Mouse (Mus musculus) kidney, postnatal 0 days (tissue): Measurements from ENCODE around the gene Cracr2b. TPM values are rescaled to one million over a fixed set of nuclear protein-coding genes. Genes with fewer than 3 reads are reported as not detected.

ENCODE experiments used
- ATAC-seq: fragments of 200-750 bp; cut with Nextera tagmentation; replicated peaks from 2 replicates; pipeline ENCODE4 v1.8.0; 2017; ENCODE audit warnings: low read depth, moderate number of reproducible peaks, moderate TSS enrichment, moderate library complexity; ENCODE audit not compliant: low FRiP score
- DNase-seq: peaks from one replicate; pipeline ENCODE4 v3.0.0-alpha.2; 2016; ENCODE audit warnings: low spot score
- H3K27ac ChIP-seq: fragments of 300-500 bp; sonication (generic); 2 replicates; pipeline ENCODE4 v1.5.1; 2014; ENCODE audit warnings: mild to moderate bottlenecking
- H3K27me3 ChIP-seq: fragments of 300-500 bp; sonication (generic); 2 replicates; pipeline ENCODE4 v1.6.1; 2014; ENCODE audit warnings: low read length, mixed read lengths; ENCODE audit not compliant: insufficient read depth
- H3K36me3 ChIP-seq: fragments of 300-500 bp; sonication (generic); 2 replicates; pipeline ENCODE4 v1.6.1; 2014; ENCODE audit warnings: low read length, mixed read lengths; ENCODE audit not compliant: insufficient read depth
- H3K4me1 ChIP-seq: fragments of 300-500 bp; sonication (generic); replicated peaks from 2 replicates; pipeline ENCODE4 v1.6.1; 2014; ENCODE audit warnings: antibody characterized with exemption, low read length, mixed read lengths; ENCODE audit not compliant: insufficient read depth
- H3K4me2 ChIP-seq: fragments of 300-500 bp; sonication (generic); 2 replicates; pipeline ENCODE4 v1.6.1; 2014; ENCODE audit warnings: mild to moderate bottlenecking, low read length, moderate library complexity, mixed read lengths
- H3K4me3 ChIP-seq: fragments of 300-500 bp; sonication (generic); replicated peaks from 2 replicates; pipeline ENCODE4 v1.5.1; 2014; ENCODE audit warnings: low read depth, low read length
- H3K9ac ChIP-seq: fragments of 300-500 bp; sonication (generic); 2 replicates; pipeline ENCODE4 v1.6.1; 2014; ENCODE audit warnings: low read depth, low read length
- H3K9me3 ChIP-seq: fragments of 300-500 bp; sonication (generic); replicated peaks from 2 replicates; pipeline ENCODE4 v1.6.1; 2016; ENCODE audit warnings: low read length, inconsistent platforms, mixed read lengths
- CTCF ChIP-seq: IDR thresholded peaks from 2 replicates; pipeline ENCODE4 v1.5.1; 2016; ENCODE audit warnings: antibody characterized with exemption, low read depth, mild to moderate bottlenecking, moderate library complexity
- WGBS: fragments of 180-500 bp; shearing (Covaris S2); extraction: QIAGEN DNeasy Blood & Tissue Kit; methylation state at CpG from one replicate; pipeline ENCODE4 v1.1.7; 2014; 5-methylcytosine and 5-hydroxymethylcytosine counted together
- polyA plus RNA-seq: library from polyadenylated mRNA; unstranded; fragments of >200 nt; fragmentation: Nextera tagmentation; extraction: Ambion mirVana; gene quantifications from 2 replicates; pipeline ENCODE4 v1.2.1, GENCODE M21; 2015

Gene Cracr2b
- polyA plus RNA-seq, 1 experiment from 2014 or later, result 16.1 TPM

GRCm38 (mm10) chr7:141495940-141496339 lies 35.0 kb downstream of the Cracr2b start:
- ATAC-seq, result no peak
- Histone ChIP-seq H3K27ac (no peak overlapping the region), H3K36me3 (peaks cover 20% of the 10 kb centered on the region), H3K4me1 (no peaks in the 10 kb centered on the region), H3K4me3 (no peak overlapping the region), H3K27me3 (no peaks in the 10 kb centered on the region), H3K9me3 (no peaks in the 10 kb centered on the region), H3K4me2 (no peak overlapping the region), H3K9ac (no peak overlapping the region)
- WGBS, result 73% methylated on average over 4 of the region's 4 CpGs
- no peak for DNase-seq
- no peak for TF ChIP-seq CTCF

GRCm38 (mm10) chr7:141497600-141497999 lies 36.7 kb downstream of the Cracr2b start:
- WGBS, result 81% methylated on average over 3 of the region's 3 CpGs
- no peaks in the 10 kb centered on the region for H3K9me3 ChIP-seq
- no peak for TF ChIP-seq CTCF

DNA sequence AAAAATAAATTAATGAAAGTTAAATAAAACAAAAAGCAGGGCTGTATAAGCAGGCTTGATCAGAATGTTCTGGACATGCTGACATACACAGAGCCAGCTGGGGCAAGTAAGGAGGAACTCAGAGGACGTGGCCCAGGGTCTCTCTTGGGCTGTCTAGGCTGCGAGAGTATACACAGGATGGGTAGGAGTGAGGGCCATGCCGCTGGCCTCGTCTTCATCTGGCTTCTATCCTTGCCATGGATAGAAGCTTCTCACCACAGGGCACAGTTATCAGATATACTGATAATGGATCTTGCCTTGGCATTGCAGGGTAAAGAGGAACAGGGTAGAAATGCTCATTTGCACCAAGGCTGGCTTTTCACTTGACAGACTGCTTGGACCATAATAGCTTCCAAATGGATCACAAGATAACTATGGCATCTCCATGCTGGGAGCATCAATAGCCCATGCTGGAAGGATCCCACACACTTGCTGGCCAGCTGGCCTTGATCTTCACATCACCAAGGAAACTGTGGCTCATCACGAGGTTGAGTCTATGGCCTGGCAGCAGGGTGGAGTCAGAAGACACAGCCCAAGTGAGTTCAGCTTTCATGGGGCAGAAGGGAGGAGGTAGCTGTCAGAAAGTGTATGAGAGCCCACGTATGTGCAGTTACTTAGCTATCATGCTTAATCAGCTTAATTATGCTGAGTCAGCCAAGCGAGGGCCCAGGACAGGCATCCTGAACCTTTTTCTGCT lies 41.1 kb downstream of the Cracr2b start:
- Histone ChIP-seq H3K4me3 (no peak overlapping the region), H3K9ac (no peak overlapping the region), H3K9me3 (no peaks in the 10 kb centered on the region), H3K4me1 (no peaks in the 10 kb centered on the region), H3K36me3 (no peaks in the 10 kb centered on the region), H3K27me3 (no peaks in the 10 kb centered on the region), H3K4me2 (no peak overlapping the region), H3K27ac (no peak overlapping the region)
- ATAC-seq (no peak), DNase-seq (no peak)
- WGBS, result 78% methylated on average over 7 of the region's 7 CpGs
- no peak for TF ChIP-seq CTCF

More at GRCm38 (mm10) chr7:141497600-141497999, 36.7 kb downstream of the Cracr2b start:
- Histone ChIP-seq H3K36me3 (peaks cover 12% of the 10 kb centered on the region), H3K27me3 (no peaks in the 10 kb centered on the region), H3K4me1 (no peaks in the 10 kb centered on the region), H3K27ac (no peak overlapping the region), H3K9ac (no peak overlapping the region), H3K4me3 (no peak overlapping the region), H3K4me2 (no peak overlapping the region)
- ATAC-seq, result no peak
- no peak for DNase-seq

DNA sequence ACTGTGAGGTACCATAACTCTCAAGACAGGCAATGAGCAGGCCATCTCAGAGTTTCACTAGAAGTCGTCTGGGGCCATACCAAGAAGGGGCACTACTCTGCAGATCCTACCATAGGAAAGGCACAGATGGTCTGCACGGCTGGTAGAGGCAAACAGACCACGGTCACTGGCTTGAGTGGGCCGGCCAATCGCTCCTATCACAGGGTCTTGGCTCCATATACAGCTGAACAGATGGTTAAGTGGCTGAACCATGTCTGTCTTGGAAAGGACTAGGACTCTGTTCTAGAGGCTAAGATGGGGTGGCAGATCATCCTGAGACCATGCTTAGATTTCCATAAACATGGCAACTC lies 41.6 kb downstream of the Cracr2b start:
- ATAC-seq (no peak), DNase-seq (no peak)
- no peak for TF ChIP-seq CTCF
- H3K27ac ChIP-seq, result no peak overlapping the region
- H3K9me3 ChIP-seq, result no peaks in the 10 kb centered on the region
- H3K4me2 ChIP-seq, result no peak overlapping the region
- H3K27me3 ChIP-seq, result no peaks in the 10 kb centered on the region
- H3K4me1 ChIP-seq, result no peaks in the 10 kb centered on the region
- no peak overlapping the region for H3K4me3 ChIP-seq
- no peak overlapping the region for H3K9ac ChIP-seq
- WGBS, result 89% methylated on average over 5 of the region's 5 CpGs
- H3K36me3 ChIP-seq, result no peaks in the 10 kb centered on the region

DNA sequence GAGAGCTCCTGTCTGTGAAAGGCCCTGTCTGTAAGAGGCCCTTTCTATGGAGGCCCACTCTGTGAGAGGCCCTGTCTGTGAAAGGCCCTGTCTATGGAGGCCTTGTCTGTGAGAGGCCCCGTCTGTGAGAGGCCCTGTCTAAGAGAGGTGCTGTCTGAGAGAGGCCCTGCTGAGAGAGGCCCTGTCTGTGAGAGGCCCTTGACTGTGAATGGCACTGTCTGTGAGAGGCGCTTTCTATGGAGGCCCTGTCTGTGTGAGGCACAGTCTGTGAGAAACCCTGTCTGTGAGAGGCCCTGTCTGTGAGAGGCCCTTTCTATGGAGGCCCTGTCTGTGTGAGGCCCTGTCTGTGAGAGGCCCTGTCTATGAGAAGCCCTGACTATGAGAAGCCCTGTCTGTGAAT lies 45.4 kb downstream of the Cracr2b start:
- no peak for DNase-seq
- 80% methylated on average over 2 of the region's 2 CpGs for WGBS
- Histone ChIP-seq H3K9me3 (no peaks in the 10 kb centered on the region), H3K9ac (no peak overlapping the region), H3K4me1 (no peaks in the 10 kb centered on the region), H3K27ac (no peak overlapping the region), H3K4me3 (no peak overlapping the region), H3K36me3 (peaks cover 4% of the 10 kb centered on the region; the same call in 1 of the 2 replicates), H3K4me2 (no peak overlapping the region), H3K27me3 (no peaks in the 10 kb centered on the region)
- no peak for ATAC-seq
- no peak for TF ChIP-seq CTCF

DNA sequence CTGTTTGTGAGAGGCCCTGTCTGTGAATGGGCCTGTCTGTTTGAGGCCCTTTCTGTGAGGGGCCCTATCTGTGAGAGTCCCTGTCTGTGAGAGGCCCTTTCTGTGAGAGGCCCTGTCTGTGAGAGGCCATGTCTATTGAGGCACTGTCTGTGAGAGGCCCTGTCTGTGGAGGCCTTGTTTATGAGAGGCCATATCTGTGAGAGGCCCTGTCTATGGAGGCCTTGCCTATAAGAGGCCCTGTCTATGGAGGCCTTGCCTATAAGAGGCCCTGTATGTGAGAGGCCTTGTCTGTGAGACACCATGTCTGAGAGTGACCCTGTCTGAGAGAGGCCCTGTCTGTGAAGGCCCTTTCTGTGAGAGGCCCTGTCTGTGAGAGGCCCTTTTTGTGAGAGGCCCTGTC lies 47.3 kb downstream of the Cracr2b start:
- Histone ChIP-seq H3K4me2 (no peak overlapping the region), H3K27me3 (no peaks in the 10 kb centered on the region), H3K9me3 (no peaks in the 10 kb centered on the region), H3K9ac (0 out of 2 replicates have a peak overlapping the region, but pooled peaks have one; percentile 1), H3K36me3 (peaks cover 4% of the 10 kb centered on the region; the same call in 1 of the 2 replicates), H3K27ac (no peak overlapping the region), H3K4me3 (no peak overlapping the region), H3K4me1 (no peaks in the 10 kb centered on the region)
- no peak for TF ChIP-seq CTCF
- ATAC-seq (no peak), DNase-seq (no peak)

- ATAC-seq (no peak), DNase-seq (no peak)
- H3K4me2 ChIP-seq, result no peak overlapping the region
- no peak overlapping the region for H3K27ac ChIP-seq
- H3K36me3 ChIP-seq, result peaks cover 6% of the 10 kb centered on the region; the same call in 1 of the 2 replicates
- WGBS, result 93% methylated on average over 5 of the region's 5 CpGs
- no peak for TF ChIP-seq CTCF
- no peak overlapping the region for H3K4me3 ChIP-seq
- no peaks in the 10 kb centered on the region for H3K9me3 ChIP-seq
- no peak overlapping the region for H3K9ac ChIP-seq
- H3K27me3 ChIP-seq, result no peaks in the 10 kb centered on the region
- no peaks in the 10 kb centered on the region for H3K4me1 ChIP-seq
Observed at GRCm38 (mm10) chr7:141510196-141510595, 49.3 kb downstream of the Cracr2b start.
